Mouse (Mus musculus) macrophage (primary cell): ENCODE data around the gene Bcor. TPM values are rescaled to one million over a fixed set of nuclear protein-coding genes. Genes with fewer than 3 reads are reported as not detected.

Experiments used
- H3K27ac ChIP-seq: fragments of 350-480 bp; formaldehyde crosslinking; 2 replicates; pipeline ENCODE4 v1.9.0; 2021
- H3K36me3 ChIP-seq: fragments of 350-480 bp; formaldehyde crosslinking; 2 replicates; pipeline ENCODE4 v1.9.0; 2021; ENCODE audit errors: inconsistent target
- H3K4me3 ChIP-seq: fragments of 350-480 bp; formaldehyde crosslinking; 2 replicates; pipeline ENCODE4 v1.9.0; 2021; ENCODE audit errors: inconsistent target
- H3K79me2 ChIP-seq: fragments of 350-480 bp; formaldehyde crosslinking; 2 replicates; pipeline ENCODE4 v1.9.0; 2021; ENCODE audit errors: inconsistent target
- WGBS: methylation state at CpG from one replicate; pipeline ENCODE4 v1.1.7; 2026; ENCODE audit warnings: inconsistent platforms; ENCODE audit not compliant: missing documents; 5-methylcytosine and 5-hydroxymethylcytosine counted together
- polyA plus RNA-seq: library from polyadenylated mRNA; stranded (reverse); fragments of 250-400 nt; gene quantifications from 3 replicates; pipeline ENCODE4 v1.2.4, GENCODE M21; 2018; ENCODE audit warnings: inconsistent platforms

The Bcor gene
- polyA plus RNA-seq, 1 experiment from 2014 or later, result 13.3 TPM

- H3K36me3 ChIP-seq, result no peaks in the 10 kb centered on the region
- H3K79me2 ChIP-seq, result no peaks in the 10 kb centered on the region
- peak overlapping the region; percentile 85 for H3K27ac ChIP-seq
- 8% methylated on average over 39 of the region's 57 CpGs for WGBS
- peak overlapping the region; percentile 20 for H3K4me3 ChIP-seq
Measured at GRCm38 (mm10) chrX:12006031-12006881, 153.9 kb downstream of the Bcor start.

GRCm38 (mm10) chrX:12005181-12006030, 154.7 kb downstream of the Bcor start:
- Histone ChIP-seq H3K4me3 (peak overlapping the region; percentile 13; the same call in 1 of the 2 replicates), H3K36me3 (no peaks in the 10 kb centered on the region), H3K79me2 (no peaks in the 10 kb centered on the region), H3K27ac (peak overlapping the region; percentile 85)
- WGBS, result 17% methylated on average over 31 of the region's 38 CpGs

- H3K4me3 ChIP-seq, result no peak overlapping the region
- no peaks in the 10 kb centered on the region for H3K79me2 ChIP-seq
- H3K27ac ChIP-seq, result no peak overlapping the region
- WGBS, result 60% methylated on average over 16 of the region's 16 CpGs
- no peaks in the 10 kb centered on the region for H3K36me3 ChIP-seq
Measured at GRCm38 (mm10) chrX:12004416-12004815, 155.7 kb downstream of the Bcor start.

GRCm38 (mm10) chrX:12003947-12004346, 156.2 kb downstream of the Bcor start:
- no peaks in the 10 kb centered on the region for H3K36me3 ChIP-seq
- 64% methylated on average over 6 of the region's 6 CpGs for WGBS
- H3K79me2 ChIP-seq, result no peaks in the 10 kb centered on the region
- no peak overlapping the region for H3K4me3 ChIP-seq
- no peak overlapping the region for H3K27ac ChIP-seq

- 9% methylated on average over 1 of the region's 1 CpGs for WGBS
- H3K27ac ChIP-seq, result 0 out of 2 replicates have a peak overlapping the region, but pooled peaks have one; percentile 12
- no peak overlapping the region for H3K4me3 ChIP-seq
Measured at GRCm38 (mm10) chrX:12003539-12003938, 156.6 kb downstream of the Bcor start.

GRCm38 (mm10) chrX:12003106-12003505, 157.0 kb downstream of the Bcor start:
- H3K27ac ChIP-seq, result 0 out of 2 replicates have a peak overlapping the region, but pooled peaks have one; percentile 12
- H3K36me3 ChIP-seq, result no peaks in the 10 kb centered on the region
- H3K4me3 ChIP-seq, result no peak overlapping the region
- 3% methylated on average over 6 of the region's 9 CpGs for WGBS
- no peaks in the 10 kb centered on the region for H3K79me2 ChIP-seq

More at GRCm38 (mm10) chrX:12003539-12003938, 156.6 kb downstream of the Bcor start:
- Histone ChIP-seq H3K36me3 (no peaks in the 10 kb centered on the region), H3K79me2 (no peaks in the 10 kb centered on the region)

- Histone ChIP-seq H3K27ac (no peak overlapping the region), H3K4me3 (no peak overlapping the region), H3K36me3 (no peaks in the 10 kb centered on the region), H3K79me2 (no peaks in the 10 kb centered on the region)
- 38% methylated on average over 6 of the region's 6 CpGs for WGBS
Measured at GRCm38 (mm10) chrX:12002596-12002995, 157.6 kb downstream of the Bcor start.

GRCm38 (mm10) chrX:12001969-12002368, 158.2 kb downstream of the Bcor start:
- H3K27ac ChIP-seq, result no peak overlapping the region
- H3K4me3 ChIP-seq, result no peak overlapping the region
- H3K79me2 ChIP-seq, result no peaks in the 10 kb centered on the region
- H3K36me3 ChIP-seq, result no peaks in the 10 kb centered on the region
- 29% methylated on average over 3 of the region's 3 CpGs for WGBS

GRCm38 (mm10) chrX:12001336-12001735, 158.8 kb downstream of the Bcor start:
- Histone ChIP-seq H3K36me3 (no peaks in the 10 kb centered on the region), H3K4me3 (no peak overlapping the region), H3K79me2 (no peaks in the 10 kb centered on the region), H3K27ac (no peak overlapping the region)
- 71% methylated on average over 16 of the region's 16 CpGs for WGBS

- 61% methylated on average over 13 of the region's 13 CpGs for WGBS
- H3K27ac ChIP-seq, result no peak overlapping the region
- H3K4me3 ChIP-seq, result no peak overlapping the region
- no peaks in the 10 kb centered on the region for H3K36me3 ChIP-seq
- H3K79me2 ChIP-seq, result no peaks in the 10 kb centered on the region
Measured at GRCm38 (mm10) chrX:12000620-12001019, 159.5 kb downstream of the Bcor start.

- Histone ChIP-seq H3K27ac (no peak overlapping the region), H3K79me2 (no peaks in the 10 kb centered on the region), H3K36me3 (no peaks in the 10 kb centered on the region), H3K4me3 (no peak overlapping the region)
- WGBS, result 67% methylated on average over 19 of the region's 19 CpGs
Measured at GRCm38 (mm10) chrX:11999951-12000350, 160.2 kb downstream of the Bcor start.

- H3K27ac ChIP-seq, result no peak overlapping the region
- WGBS, result 4% methylated on average over 22 of the region's 41 CpGs
- no peak overlapping the region for H3K4me3 ChIP-seq
Measured at GRCm38 (mm10) chrX:11998934-11999336, 161.2 kb downstream of the Bcor start.

GRCm38 (mm10) chrX:11996891-11997290, 163.3 kb downstream of the Bcor start:
- H3K27ac ChIP-seq, result no peak overlapping the region
- WGBS, result 92% methylated on average over 2 of the region's 2 CpGs
- no peaks in the 10 kb centered on the region for H3K36me3 ChIP-seq
- H3K4me3 ChIP-seq, result no peak overlapping the region
- H3K79me2 ChIP-seq, result no peaks in the 10 kb centered on the region

More at GRCm38 (mm10) chrX:11998934-11999336, 161.2 kb downstream of the Bcor start:
- Histone ChIP-seq H3K79me2 (no peaks in the 10 kb centered on the region), H3K36me3 (no peaks in the 10 kb centered on the region)

GRCm38 (mm10) chrX:11996489-11996888, 163.7 kb downstream of the Bcor start:
- Histone ChIP-seq H3K79me2 (no peaks in the 10 kb centered on the region), H3K27ac (no peak overlapping the region)
- WGBS, result 77% methylated on average over 8 of the region's 8 CpGs

More at GRCm38 (mm10) chrX:11996489-11996888, 163.7 kb downstream of the Bcor start:
- Histone ChIP-seq H3K4me3 (no peak overlapping the region), H3K36me3 (no peaks in the 10 kb centered on the region)
